Mouse (Mus musculus) CH12F3 (cell line): ENCODE results near the gene Rap1gap2.

Source experiments
- in situ Hi-C: fragments of 300-500 bp; cut with MboI; formaldehyde crosslinking; loops from 2 replicates; pipeline ENCODE4 v1.14.3; 2020; ENCODE audit warnings: low sequenced_read_pairs

The Rap1gap2 gene

GRCm38 (mm10) chr11:74468195-74468594 is 142.5 kb downstream of the Rap1gap2 start:
- in situ Hi-C loops: no loop called here

DNA sequence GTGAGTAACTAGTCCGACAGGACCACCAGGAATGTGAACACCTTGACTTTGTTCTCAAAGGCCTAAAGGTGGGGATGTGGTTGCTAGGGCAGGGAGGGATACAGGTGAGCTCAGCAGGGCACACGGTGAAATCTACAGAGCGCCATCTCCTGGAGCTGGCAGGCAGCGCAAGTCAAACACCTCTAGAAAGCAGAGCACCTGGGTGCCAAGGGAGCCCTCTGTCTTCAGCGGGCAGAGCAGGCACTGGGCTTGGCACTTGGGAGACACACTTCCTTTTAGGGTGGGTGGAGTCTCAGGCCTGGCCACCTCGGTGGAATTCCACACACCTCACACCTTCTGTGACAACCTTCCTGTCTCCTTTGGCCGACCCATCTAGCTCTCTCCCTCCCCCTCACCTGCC is 145.0 kb downstream of the Rap1gap2 start:
- in situ Hi-C loops: no loop called here

DNA sequence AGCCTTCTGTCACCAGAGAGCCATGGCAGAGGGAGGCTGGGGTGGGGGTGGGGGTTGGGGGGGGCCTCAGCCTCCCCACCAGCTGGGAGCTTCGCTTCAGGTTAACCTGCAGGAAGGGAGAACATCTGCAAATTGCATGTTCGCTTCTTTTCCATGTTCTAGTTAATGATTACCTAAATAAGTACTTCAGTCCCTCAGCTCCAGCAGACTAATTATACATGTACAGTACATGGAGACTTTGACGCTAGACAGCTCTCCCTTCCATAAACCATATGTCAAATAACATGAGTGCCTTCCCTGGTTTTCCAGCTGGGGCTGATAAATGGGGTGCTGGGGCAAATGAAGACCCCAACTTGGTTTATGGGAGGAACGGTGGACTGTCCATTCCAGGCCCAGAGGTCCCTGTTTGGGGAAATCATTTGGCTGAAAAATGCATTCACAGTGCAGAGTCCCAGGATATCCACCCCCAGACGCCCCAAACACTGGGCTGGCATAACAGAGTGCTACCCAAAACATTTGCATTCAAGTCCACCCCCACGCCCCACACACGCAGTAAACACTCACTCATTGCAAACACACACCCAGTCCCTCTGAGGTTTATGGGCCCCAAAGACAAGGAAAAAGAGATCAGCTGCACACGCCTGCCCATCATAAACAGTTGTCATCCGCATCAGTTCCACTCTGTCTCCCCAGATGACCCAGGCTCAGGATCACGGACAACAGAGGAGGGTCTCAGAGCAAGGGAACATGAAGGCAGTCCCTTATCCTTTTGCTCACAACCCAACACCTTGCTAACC is 146.3 kb downstream of the Rap1gap2 start:
- in situ Hi-C loops: no loop called here

DNA sequence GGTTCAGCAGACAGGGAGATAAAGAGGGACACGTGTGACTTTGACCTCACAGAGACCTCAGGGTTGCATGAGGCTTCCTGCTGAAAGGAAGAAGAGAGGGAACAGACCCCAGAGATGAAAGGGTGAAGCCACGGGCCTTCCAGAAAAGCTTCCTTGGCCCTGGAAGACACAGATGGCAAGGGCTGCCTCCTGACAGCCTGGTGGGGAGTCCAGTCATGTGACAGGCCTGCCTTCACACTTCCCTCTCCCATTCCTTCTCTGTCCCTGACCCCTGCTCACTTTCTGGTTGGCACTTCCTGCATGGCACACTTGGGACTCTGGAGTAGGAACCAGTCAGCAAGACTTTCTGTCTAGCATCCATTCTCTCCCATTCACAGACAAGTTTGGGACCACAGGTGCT is 148.1 kb downstream of the Rap1gap2 start:
- in situ Hi-C loops: no loop called here

GRCm38 (mm10) chr11:74459651-74460050 is 151.1 kb downstream of the Rap1gap2 start:
- in situ Hi-C loops: no loop called here

DNA sequence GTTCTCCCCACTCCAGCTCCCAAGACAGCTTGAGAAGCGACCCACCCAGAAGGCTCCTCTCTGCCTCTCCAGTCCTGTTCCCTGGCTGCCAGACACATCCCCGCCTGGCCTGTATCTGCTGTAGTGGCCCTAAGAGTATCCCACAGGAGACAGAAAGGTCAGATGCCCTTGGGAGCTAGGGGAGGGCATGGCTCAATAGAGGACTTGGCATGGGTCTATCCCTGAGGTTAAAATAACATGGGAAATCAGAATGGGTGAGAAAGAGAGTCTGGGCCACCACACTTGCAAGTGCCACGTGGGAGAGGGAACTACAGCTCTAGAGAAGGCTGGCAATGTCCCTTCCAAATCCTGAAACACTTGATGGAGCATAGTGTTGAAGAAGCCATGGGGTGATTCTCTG is 152.3 kb downstream of the Rap1gap2 start:
- in situ Hi-C loops: no loop called here

DNA sequence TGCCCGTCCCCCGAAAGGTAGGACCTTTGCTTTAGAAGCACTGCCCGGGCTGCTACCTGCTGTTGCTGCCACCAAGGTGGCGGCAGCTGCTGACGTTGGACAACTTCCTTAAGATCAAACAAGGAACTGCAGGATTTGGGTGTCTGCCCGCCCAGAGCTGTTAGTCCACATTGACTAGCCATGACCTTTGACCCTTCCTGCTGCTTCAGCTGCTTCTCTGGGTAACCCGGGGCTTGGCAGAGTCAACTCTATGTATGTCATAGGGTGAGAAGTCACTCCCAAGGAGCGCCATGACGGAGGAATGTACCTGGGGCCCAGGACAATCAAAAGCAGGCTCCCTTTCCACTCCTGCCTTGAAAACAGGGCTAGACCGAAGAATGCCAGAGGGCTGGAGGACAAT is 153.5 kb downstream of the Rap1gap2 start:
- in situ Hi-C loops: no loop called here

GRCm38 (mm10) chr11:74448556-74448955 is 162.2 kb downstream of the Rap1gap2 start:
- in situ Hi-C loops: no loop called here

DNA sequence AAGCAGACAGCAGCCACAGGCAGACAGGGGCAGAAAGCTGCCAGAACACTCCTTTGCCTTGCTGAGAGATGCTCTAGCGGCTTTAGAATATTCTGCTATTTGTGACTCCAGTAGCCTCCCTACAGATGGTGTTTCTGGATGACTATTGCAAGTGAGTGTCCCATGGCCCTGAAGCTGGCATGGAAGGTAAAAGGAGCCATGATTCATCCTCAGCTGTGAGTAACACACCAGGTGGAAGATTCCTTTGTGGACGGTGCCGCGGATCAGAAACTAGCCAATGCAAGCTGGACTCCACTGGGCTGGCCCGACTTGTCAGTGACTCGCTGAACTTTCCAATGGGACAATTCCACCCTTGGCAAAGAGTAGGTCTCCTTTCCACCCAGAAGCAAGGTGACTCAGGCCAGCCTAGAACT is 162.7 kb downstream of the Rap1gap2 start:
- in situ Hi-C loops: no loop called here

DNA sequence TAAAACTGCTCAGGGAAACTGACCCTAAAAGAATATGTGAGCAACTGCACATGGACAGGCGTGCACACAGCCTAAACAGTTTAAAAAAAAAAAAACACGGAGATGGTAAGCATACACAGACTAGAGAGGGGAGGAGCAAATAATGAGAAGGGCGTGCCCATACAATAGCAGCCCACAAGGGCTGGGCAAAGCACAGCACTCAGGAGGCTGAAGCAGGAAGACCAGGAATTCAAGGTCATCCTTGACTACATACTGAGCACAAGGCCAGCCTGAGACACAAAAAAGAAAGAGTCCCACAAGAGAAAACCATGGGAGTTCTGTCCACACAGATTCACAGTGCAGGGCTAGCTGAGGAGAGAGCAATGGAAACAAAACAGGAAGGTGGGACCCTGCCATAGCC is 165.1 kb downstream of the Rap1gap2 start:
- in situ Hi-C loops: no loop called here

DNA sequence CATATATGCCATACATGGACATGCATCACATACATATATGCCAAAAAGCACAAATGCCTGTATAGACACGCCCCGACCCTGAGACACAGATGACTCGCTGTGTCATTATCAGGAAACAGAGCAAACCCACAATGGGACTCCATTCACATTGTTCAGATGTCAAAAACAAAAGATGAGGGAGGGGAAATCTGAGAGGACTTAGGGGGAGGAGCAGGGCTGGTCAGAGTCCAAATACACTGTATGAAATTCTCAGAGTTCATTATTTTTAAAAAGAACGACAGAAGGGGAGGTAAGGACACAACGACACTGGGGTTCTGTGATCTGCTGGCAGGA is 166.8 kb downstream of the Rap1gap2 start:
- in situ Hi-C loops: no loop called here

- in situ Hi-C loops: no loop called here
Measured at GRCm38 (mm10) chr11:74443147-74443923, 167.4 kb downstream of the Rap1gap2 start.

DNA sequence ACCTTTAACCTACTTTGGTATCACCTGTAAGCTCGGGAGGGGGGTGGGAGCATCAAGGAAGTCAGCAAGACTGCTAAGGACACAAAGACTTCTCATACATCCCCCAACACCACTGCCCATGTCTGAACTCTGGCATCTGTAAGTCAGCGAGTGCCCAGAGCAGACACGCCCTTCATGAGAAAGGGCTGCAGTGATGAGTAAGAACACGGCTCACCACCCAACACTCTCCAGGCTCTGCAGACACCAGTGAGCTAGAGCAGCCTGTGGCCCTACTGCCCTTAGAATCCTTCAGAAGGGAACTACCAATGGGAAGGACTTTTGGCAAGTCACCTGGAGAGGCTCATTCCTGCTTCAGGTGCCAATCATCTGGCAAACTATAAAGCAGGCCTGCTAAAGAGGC is 168.3 kb downstream of the Rap1gap2 start:
- in situ Hi-C loops: no loop called here

GRCm38 (mm10) chr11:74440112-74440511 is 170.6 kb downstream of the Rap1gap2 start:
- in situ Hi-C loops: no loop called here

DNA sequence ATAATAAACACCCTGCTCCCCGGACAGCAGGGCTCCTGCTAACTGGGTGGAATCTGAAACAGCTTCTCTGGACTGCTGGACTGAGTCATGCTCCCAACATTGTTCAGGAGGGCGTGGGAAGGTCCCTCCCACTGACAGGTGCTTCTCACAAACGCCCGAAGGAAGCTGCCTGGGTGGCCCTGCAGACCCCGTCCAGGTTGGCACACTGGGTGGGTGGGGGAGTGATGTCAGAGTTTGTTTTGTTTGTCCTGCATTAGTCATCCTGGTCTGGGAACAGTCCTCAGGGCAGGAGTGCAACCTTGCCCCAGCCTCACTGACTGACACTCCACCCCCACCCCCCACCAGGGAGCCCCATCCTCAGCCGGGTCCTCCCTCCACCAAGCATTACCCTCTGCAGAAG is 171.5 kb downstream of the Rap1gap2 start:
- in situ Hi-C loops: no loop called here

- in situ Hi-C loops: no loop called here
Measured at GRCm38 (mm10) chr11:74438249-74438648, 172.5 kb downstream of the Rap1gap2 start.

DNA sequence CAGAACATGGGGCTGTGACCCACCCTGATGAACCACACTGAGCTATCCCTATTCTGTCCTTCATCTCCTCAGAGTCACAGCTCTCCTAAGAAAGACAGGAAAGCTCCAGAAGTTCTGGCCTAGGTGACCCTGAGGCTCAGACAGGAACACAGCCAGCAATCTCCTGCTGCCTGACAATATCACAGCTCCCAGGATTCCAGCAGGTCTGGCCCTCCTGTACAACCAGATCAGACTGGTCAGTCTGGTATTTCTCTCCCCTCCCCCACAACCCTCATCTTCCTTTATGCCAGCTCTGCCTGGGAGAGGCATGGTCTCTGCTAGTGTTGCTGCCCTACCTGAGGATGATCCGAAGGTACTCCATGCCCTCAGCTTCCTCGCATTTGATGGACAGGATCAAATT is 175.3 kb downstream of the Rap1gap2 start:
- in situ Hi-C loops: no loop called here

DNA sequence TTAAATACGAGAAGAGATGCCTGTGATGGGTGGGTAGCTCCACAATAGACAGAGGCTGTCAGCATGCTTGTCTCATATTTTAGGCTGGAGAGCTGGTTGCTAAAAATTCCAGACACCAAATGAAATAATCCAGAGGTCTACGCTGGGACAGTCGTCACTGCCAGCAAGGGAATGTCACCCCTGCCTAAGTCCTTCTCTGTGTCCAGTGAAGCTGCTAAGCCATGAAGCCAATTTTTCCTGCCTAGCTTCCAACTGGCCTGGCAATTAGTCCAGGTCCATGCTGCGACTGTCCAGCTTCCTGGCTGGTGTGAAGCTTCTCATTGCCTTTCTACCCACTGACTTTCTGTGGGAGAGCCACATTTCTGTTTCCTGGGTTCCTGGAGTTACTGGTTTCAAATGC is 177.7 kb downstream of the Rap1gap2 start:
- in situ Hi-C loops: no loop called here

DNA sequence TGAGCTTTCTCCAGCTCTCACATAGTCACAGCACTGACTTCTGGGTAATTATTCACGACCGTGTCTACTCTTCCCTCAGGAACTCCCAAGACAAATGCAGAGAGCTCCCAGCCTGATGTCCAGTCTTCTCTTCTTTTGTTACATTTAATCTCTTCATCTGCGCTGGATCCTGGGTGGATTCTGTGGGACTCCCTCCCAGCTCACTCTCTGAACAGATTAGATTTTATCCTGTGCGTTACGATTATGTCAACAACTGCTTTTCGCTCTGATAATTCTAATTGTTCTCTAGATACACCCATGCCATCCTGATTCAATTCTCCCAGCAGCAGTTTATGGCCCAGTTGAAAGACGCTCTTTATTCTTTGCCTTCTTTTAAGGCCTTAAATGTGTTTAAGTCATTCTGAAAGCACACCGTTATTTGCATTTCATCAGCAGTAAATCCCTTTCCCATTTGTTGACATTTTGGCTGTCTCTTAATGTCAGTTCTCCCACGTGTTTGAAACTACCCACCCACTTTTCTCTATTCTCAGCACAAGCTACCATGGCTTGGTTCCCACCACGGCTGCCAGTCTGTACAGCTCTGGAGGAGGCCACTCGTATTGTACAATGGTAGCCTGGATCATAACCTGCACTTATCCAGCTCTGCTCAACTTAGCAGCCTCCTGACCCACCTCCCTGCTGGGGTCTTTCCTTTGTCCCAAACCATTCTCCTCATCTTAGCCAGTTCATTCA is 180.8 kb downstream of the Rap1gap2 start:
- in situ Hi-C loops: no loop called here

DNA sequence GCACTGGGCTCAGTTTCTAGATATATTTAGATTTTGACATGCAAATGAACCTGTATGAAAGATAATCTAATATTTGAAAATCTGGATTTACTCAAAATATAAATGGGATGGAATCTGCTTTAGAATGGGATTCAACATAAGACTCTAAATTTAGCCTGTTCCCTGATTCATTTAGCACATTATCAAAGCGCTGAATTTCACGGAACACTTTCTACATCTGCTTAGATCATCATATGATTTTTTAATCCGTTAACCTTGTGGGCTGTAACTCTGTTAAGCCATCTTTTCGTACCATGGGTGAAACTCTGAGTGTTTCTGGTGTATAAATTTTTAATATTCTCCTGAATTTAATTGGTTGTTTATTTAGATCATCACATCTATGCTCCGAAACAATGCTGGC is 184.4 kb downstream of the Rap1gap2 start:
- in situ Hi-C loops: no loop called here

DNA sequence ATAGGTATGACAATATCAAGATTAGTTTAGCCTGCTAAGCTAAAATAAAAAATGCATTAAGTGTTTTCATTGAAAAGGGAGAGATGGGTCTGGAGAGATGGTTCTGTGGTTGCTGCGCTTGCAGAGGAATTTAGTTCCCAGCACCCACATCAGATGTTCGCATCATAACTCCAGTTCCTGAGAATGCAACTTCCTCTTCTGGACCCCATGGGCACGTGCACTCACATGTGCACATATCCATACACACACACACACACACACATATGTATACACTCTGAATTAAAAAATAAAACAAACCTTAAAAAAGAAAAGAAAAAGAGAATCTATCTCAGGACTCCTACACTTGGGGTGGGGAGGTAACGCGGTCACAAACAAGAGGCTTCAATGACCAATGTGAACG is 188.7 kb downstream of the Rap1gap2 start:
- in situ Hi-C loops: no loop called here

- in situ Hi-C loops: no loop called here
Measured at GRCm38 (mm10) chr11:74421151-74421550, 189.6 kb downstream of the Rap1gap2 start.
